Mouse (Mus musculus): ENCODE measurements around the gene Ggps1.

DNA sequence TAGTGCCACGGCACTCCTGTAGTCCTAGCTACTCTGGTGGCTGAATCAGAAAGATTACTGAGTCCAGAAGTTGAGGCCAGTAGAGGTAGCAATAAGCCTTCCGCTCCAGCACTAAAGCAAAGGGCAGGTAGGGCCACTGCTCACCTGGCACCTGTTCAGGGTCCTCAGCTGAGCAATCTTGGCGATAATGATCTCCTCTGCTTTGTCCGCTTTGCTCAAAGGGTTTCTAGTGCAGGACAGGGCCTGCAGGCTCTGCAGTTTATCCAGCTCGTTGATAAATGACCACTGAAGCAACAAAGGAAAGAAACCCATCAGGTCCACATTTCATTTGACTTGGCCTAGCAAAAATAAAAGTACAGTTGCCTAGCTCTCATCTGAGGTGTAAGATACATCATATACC lies 58.3 kb downstream of the Ggps1 start:
- no peak for TF ChIP-seq CTCF (IDR thresholded peaks at IDR 0.05)
- no peak for TF ChIP-seq EP300 (IDR thresholded peaks at IDR 0.05)
